Mouse (Mus musculus): ENCODE measurements around the gene B4galt3. TPM values are rescaled to one million over a fixed set of nuclear protein-coding genes. Genes with fewer than 3 reads are reported as not detected.
"Not testable (repeated sequence)": the region's sequence is repeated elsewhere in the genome, so short reads cannot be mapped to it uniquely, and the experiment has no call there.

Gene B4galt3
- total RNA-seq, 2 experiments from 2014 or later: 59.7 to 64.1 TPM

DNA sequence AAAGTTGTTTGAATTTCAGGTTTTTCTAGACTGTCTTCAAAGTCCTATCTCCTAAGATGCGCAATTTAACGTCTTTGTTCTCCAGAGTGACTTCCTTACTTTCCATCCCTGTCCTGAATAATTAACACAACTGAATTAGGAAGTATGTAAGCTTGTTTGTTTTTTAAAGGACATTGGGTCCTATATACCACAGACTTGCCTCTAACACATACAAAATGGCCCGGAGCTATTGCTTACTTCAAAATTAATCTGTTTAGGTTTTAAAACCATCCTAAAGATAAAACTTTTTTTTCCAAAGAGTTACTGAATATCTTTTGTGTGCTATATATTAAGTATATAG is 24.9 kb downstream of the B4galt3 start:
- intact Hi-C loops (cut with DNase I): loop anchor here (2.0 kb wide), 1 partner anchor 34 kb away; the partner anchor contains the start of gene Dedd

DNA sequence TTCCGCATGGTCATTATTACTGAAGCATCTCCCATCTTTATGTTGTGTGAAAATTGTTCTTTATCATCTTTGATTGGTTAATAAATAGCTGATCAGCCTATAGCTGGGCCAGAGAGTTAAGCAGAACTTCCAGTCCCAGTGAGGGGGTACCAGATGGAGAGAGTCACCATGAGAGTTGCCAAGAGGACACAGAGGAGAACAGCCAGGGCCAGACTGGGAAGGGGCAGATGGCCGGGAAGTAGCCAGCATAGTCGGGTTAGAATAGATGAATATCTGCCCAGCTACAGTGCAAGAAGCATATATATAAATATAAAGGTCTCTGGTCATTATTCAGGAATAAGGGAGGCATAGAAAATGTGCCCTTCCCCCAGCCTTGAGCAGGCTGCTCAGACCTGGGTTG is 28.1 kb downstream of the B4galt3 start:
- no peak for DNase-seq (ENCODE audit: extremely low spot score in 1 of 2, low spot score in 2 of 2)
- intact Hi-C loops (cut with DNase I): no loop called here

More for the DNA sequence above, 24.9 kb downstream of the B4galt3 start:
- DNase-seq (ENCODE audit: extremely low spot score in 1 of 2, low spot score in 2 of 2): no peak

DNA sequence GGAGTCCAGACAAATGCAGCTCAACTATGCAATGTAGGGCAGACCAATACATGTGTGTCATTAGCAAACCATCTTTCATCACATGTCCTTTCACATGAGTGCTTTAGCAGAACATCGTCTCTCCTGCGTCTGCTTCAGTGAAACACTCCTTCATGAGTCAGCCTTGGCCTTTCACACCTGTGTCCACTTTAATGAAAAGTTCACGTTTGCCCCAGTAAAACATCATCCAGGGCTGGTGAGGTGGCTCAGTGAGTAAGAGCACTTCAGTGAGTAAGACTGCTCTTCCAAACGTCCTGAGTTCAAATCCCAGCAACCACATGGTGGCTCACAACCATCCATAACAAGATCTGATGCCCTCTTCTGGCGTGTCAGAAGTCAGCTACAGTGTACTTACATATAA is 36.0 kb downstream of the B4galt3 start:
- intact Hi-C loops (cut with DNase I); DNase-seq (ENCODE audit: extremely low spot score in 1 of 2, low spot score in 2 of 2): not testable (repeated sequence)

DNA sequence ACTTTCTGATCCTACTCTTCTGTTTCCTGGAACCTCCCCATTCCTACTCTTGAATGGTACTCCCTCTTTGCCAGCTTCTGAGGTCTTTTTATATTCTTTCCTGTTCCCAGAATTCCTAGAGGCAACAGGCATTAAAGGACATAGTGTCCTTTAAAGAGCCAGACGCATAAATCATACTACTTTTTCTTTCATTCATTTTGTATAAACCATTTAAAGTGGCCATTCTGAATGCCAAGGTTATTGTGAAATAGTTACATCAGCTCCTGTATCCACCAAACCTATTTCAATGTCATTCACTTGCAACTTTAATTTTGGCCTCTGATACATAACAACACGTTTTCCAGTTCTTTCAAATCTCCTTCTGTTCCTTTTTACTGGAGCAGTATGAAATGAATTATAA is 39.2 kb downstream of the B4galt3 start:
- intact Hi-C loops (cut with DNase I): no loop called here
- no peak for DNase-seq (ENCODE audit: extremely low spot score in 1 of 2, low spot score in 2 of 2)

DNA sequence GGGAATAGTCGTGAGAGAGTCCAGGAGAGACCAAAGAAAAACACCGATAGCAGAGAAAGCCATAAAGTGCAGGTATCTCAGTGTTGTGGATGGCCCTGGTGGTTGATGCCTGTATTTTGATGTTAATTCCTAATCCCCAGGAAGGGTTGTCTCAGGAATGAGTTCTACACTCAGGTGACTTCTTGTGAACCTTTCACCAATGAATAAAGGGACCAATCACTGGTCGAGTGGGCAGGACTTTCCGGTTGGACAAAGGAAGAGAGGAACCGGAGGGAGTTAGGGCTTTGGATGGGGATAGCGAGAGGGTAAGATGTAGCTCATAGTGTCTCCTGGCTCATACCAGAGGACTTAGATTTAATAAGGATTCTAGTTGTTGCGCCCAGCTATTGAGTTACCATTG is 49.6 kb downstream of the B4galt3 start:
- no peak for DNase-seq (ENCODE audit: extremely low spot score in 1 of 2, low spot score in 2 of 2)
- intact Hi-C loops (cut with DNase I): loop anchor here (5.0 kb wide), 1 partner anchor 38 kb away; no protein-coding TSS in a partner anchor

DNA sequence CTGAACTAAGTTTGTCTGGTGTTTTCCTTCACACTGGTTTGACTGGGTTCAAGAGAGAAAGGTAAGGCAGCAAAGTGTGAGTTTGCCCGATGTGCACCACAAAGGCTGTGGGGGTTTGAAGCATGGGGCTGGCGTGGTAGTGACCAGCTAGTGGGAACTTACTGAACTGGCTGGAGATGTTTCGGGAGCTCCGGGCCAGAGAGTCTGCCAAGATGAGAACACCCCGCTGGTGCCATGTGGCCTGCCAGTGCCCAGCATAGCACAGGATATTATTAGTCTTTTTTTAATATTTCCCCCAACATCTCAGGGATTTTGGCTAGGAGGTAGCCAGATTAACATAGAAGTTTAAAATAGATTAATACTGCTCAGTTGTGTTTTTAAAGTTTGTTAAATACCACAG is 50.0 kb downstream of the B4galt3 start:
- DNase-seq (ENCODE audit: extremely low spot score in 1 of 2, low spot score in 2 of 2): no peak
- intact Hi-C loops (cut with DNase I): loop anchor here (5.0 kb wide), 1 partner anchor 37 kb away; no protein-coding TSS in a partner anchor

DNA sequence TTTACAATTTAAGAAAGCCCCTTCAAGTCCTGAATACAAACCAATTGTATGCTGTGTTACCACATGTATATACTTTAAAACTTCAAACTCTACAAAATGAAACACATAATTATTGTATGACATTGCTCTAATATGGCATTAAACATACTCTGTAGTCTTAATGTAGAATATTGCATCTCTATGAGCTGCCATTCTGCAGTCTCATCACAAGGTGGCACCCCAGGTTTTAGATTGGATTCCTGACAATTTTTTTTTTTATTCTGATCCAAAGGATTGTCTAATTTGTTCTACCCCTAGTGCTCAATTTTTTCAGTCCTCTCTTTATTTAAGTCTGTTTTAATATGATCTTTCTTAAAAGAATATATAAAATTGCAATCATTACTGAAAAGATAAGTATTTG is 51.3 kb downstream of the B4galt3 start:
- intact Hi-C loops (cut with DNase I): loop anchor here (5.0 kb wide), 1 partner anchor 36 kb away; no protein-coding TSS in a partner anchor
- DNase-seq (ENCODE audit: extremely low spot score in 1 of 2, low spot score in 2 of 2): no peak

DNA sequence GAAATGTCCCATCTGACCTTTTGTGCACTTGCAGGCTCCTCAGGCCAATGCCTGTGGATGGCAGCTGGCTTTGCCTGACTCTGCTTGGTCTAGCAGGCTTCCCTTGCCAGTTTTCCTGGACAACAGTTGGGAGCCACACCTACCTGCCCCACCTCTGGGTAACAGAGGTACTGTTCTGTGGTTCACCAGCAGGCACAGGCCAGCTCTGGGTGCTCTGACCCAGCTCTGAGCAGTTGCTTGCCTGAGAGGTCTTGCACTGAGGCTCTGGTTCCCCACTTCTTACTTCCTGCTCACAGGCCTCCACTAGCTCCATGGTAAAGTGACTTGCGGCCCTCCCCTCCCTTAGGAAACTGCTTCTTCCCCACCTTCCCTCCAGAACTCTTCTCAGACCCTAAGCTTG is 51.9 kb downstream of the B4galt3 start:
- no peak for DNase-seq (ENCODE audit: extremely low spot score in 1 of 2, low spot score in 2 of 2)
- intact Hi-C loops (cut with DNase I): loop anchor here (5.0 kb wide), 1 partner anchor 35 kb away; no protein-coding TSS in a partner anchor

DNA sequence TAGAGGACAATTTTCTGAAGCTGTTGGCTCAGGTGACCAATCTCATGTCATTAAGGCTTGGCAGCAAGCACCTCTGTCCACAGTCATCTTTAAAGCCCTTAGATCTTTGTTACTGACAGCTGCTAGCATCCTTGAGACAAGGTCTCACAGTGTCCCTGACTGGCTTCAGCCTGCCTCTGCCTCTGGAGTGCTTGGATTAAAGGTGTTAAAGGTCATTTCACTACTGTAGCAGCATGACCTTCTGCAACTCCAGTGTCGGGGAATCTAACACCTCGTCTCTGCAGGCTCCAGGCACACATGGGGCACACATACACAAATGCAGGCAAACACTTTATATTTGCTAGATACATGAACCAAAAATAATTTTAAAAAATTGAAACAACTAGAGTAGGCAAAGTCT is 55.4 kb downstream of the B4galt3 start:
- intact Hi-C loops (cut with DNase I): no loop called here
- no peak for DNase-seq (ENCODE audit: extremely low spot score in 1 of 2, low spot score in 2 of 2)

Other genes with a start within 250 kb of the B4galt3 start
- gene Fcgr3, start 205.4 kb upstream of the B4galt3 start, total RNA-seq (2021): 10 to 100 TPM; 12.5 to 14.2 TPM
- gene Cfap126, start 156.4 kb upstream of the B4galt3 start, total RNA-seq (2021): under 1 TPM; 0.34 to 0.69 TPM
- gene Sdhc, start 119.7 kb upstream of the B4galt3 start, total RNA-seq (2021): 100 to 1,000 TPM; 200 to 210 TPM
- not detected for gene Mpz, start 119.6 kb upstream of the B4galt3 start, total RNA-seq (2021)
- gene Pcp4l1, start 74.1 kb upstream of the B4galt3 start, total RNA-seq (2021): 10 to 100 TPM; 28.0 to 42.2 TPM
- gene Nr1i3, start 56.4 kb upstream of the B4galt3 start, total RNA-seq (2021): not detected
- 10 to 100 TPM; 71.4 to 71.6 TPM for gene Tomm40l, start 47.8 kb upstream of the B4galt3 start, total RNA-seq (2021)
- 1 to 10 TPM; 2.5 to 3.9 TPM for gene Apoa2, start 45.3 kb upstream of the B4galt3 start, total RNA-seq (2021)
- 10 to 100 TPM; 11.9 to 13.4 TPM for gene Fcer1g, start 36.0 kb upstream of the B4galt3 start, total RNA-seq (2021)
- 1 to 10 TPM; 4.6 to 7.2 TPM for gene Adamts4, start 19.9 kb upstream of the B4galt3 start, total RNA-seq (2021)
- 100 to 1,000 TPM; 243 to 255 TPM for gene Ndufs2, start 18.9 kb upstream of the B4galt3 start, total RNA-seq (2021)
- 10 to 100 TPM; 20.4 to 21.8 TPM for gene Ppox, start 10.9 kb downstream of the B4galt3 start, total RNA-seq (2021)
- 10 to 100 TPM; 51.5 to 53.4 TPM for gene Usp21, start 17.7 kb downstream of the B4galt3 start, total RNA-seq (2021)
- 100 to 1,000 TPM; 110 to 114 TPM for gene Ufc1, start 24.7 kb downstream of the B4galt3 start, total RNA-seq (2021)
- 10 to 100 TPM; 34.6 to 37.8 TPM for gene Dedd, start 58.8 kb downstream of the B4galt3 start, total RNA-seq (2021)
- gene Nit1, start 75.3 kb downstream of the B4galt3 start, total RNA-seq (2021): 10 to 100 TPM; 38.5 to 41.0 TPM
- 100 to 1,000 TPM in 1 of 2 experiments, 10 to 100 TPM in 1; 93.9 to 107 TPM for gene Pfdn2, start 75.3 kb downstream of the B4galt3 start, total RNA-seq (2021)
- gene Klhdc9, start 90.5 kb downstream of the B4galt3 start, total RNA-seq (2021): 1 to 10 TPM; 7.1 to 7.8 TPM
- 1 to 10 TPM; 1.4 TPM for gene Nectin4, start 99.8 kb downstream of the B4galt3 start, total RNA-seq (2021)
- 1 to 10 TPM; 2.0 to 2.1 TPM for gene Arhgap30, start 118.6 kb downstream of the B4galt3 start, total RNA-seq (2021)
- gene Usf1, start 141.0 kb downstream of the B4galt3 start, total RNA-seq (2021): 100 to 1,000 TPM; 110 to 119 TPM
- 1 to 10 TPM; 1.5 to 2.6 TPM for gene Tstd1, start 148.5 kb downstream of the B4galt3 start, total RNA-seq (2021)
- 1 to 10 TPM; 6.3 to 9.0 TPM for gene F11r, start 167.2 kb downstream of the B4galt3 start, total RNA-seq (2021)
- gene Alyref2, start 233.2 kb downstream of the B4galt3 start, total RNA-seq (2021): 1 to 10 TPM; 4.6 to 5.5 TPM